Mouse (Mus musculus) erythroblast, adult 5-6 weeks (primary cell): ENCODE measurements around the gene Btk. TPM values are rescaled to one million over a fixed set of nuclear protein-coding genes. Genes with fewer than 3 reads are reported as not detected.

Experiments
- ATAC-seq: replicated peaks from 2 replicates; pipeline ENCODE4 v1.8.0; 2016; ENCODE audit warnings: moderate number of reproducible peaks, mild to moderate bottlenecking, moderate TSS enrichment, inconsistent platforms; ENCODE audit not compliant: poor library complexity, low FRiP score, severe bottlenecking
- total RNA-seq, 2 experiments: library from RNA; stranded (forward) in 1 of 2; stranded (reverse) in 1 of 2; fragments of 150-400 nt in 1 of 2; fragments of 200-764, 138-1000 nt in 1 of 2; gene quantifications; 2 replicates each; pipeline versions ENCODE4 v1.2.3 to v1.2.4; 2015 to 2017; ENCODE audit warnings: low replicate concordance in 2 of 2

Btk gene
- total RNA-seq, 2 experiments from 2014 or later: 14.2 to 16.4 TPM

DNA sequence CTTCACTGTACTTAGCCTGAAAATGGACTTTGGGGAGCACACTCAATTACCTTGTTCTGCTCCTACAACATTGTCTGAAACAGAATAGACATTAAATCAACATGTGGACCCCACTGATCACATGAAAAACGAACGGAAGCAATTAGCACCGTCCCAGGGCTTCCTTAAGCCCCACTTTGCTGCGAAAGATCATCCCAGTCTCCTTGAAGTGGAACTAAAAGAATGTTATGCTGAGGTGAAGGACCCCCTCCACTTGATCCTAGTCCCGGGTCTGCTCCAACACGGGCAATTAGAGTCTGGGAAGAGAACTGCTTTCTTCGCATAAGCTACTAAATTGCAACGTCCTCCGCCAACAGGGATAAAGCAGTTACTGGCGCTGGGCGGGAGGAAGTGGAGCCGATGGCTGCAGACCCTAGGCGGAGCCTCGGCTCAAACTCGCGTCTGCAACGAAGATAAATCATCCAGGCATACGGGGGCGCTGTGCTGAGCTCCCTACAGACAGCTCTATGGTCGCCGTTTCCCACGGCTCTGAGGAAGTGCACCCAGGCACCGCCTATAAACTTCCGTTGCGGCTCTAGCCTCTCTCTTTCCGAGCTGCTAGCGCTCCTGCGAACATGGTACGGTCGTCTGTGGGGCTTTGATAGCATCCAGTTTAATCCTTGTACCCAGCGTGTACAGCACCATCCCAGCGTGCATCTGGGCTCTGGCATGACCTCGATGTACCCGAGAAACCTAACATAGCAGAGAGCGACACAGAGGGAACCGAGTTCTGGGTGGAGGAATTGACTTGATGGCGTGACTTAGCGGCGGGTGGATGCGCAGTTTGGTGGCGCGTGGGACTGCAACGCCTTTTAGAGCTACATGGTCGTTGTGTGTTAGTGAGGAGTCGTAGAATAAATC is 2.0 kb upstream of the Btk start, which contains the start of gene Rpl36a:
Gene Rpl36a (plus strand): TSS at position 552 of the 900 bp plus-strand sequence.
- peak; percentile 96 for ATAC-seq

DNA sequence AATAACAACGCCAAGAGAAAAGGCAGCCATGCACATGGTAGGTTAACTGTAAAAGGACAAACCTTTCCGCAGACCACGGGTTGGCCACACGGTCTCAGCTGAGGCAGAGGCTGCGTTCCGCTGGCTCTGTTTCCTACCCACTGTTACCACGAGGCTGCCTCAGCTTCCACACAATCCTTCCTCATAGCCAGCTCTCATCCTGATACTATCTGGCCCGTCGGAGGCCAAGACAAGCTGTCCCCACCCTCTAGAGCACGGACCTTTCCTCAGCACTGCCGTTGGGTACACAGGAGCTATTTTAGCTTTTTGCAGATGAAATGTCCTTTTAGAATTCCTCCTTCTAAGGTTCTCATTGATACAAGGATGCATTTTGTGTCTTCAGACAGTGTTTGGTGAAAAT is 1.1 kb downstream of the Btk start:
- ATAC-seq: no peak

DNA sequence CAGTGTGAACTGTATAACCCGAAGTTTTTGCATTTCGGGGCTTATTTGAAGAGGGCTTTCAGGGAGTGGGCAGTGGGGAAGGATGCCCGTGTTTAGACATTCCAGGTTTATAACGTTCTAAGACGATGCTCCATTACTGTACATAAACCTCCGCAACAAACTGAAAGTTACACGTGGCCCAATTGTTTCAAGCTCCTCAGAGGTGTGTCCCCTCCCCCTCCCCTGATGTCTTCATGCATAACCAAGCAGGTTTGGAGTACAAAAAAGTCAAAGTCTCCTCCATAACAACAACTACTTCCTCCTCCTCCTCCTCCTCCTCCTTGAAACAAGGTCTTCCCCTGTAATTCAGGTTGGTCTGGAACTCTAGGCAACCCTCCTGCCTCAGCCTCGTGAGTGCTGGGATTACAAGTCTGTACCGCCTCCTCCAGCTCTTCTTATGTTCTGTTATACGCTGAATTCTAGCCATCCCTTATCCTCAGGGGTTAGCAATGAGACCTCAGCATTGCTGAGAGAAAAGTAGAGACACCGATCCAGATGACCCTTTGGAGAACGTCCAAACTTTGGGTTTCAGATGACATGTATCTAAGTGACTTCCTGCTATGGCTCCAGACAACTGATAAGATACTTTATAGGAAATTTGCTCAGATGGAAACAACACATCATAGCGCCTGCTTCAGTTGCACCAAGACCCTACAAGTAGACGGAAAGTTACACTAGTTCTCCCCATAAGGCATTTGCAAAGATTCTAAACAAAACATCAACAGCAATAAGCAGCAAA is 2.7 kb downstream of the Btk start:
- no peak for ATAC-seq

DNA sequence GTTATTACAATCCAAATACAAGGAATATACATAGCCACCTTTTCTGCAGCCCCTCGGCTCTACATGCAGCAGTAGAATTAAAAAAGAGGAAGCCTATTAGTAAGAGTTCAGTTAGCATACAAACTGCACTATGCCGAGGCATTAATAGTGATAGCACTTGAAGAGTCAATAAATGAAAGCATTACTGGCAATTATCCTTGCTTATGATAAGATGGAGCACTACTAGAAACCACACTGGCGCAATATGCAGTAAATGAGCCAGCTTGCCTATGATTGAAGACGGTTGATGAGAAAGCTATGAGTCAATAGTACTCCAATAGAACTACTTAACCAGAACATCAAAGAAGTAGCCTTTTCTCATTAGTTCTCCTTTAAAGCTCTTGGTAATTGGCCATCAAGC is 5.5 kb downstream of the Btk start:
- ATAC-seq: no peak

DNA sequence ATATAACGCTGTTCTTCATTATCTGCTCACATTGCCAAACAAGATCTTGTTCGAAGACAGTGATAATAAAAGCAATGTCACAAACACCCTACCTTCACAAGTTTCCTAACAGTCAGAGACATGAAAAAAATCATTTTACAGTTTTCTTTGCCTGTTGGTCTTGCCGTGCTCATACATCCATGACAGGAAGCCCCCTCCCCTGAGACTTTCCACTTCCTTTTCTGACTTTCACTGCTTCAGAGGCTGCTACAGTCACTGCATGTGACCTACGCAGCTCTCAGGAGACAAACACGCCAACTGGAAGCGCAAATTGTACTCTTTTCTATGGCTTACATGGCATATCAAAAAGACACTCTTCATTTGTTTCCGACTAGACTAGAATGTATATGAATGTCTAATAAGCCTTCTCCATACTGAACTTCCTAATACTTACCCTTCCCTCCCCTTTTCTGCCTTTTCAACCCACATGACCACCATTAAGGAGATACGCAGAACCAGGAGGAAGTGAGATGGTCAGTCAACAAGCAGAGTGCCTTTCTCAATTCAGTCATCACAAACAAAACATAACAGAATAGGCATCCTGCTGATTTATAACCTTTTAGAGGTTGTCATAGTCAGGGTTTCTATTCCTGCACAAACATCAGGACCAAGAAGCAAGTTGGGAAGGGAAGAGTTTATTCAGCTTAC is 16.7 kb downstream of the Btk start:
- no peak for ATAC-seq

DNA sequence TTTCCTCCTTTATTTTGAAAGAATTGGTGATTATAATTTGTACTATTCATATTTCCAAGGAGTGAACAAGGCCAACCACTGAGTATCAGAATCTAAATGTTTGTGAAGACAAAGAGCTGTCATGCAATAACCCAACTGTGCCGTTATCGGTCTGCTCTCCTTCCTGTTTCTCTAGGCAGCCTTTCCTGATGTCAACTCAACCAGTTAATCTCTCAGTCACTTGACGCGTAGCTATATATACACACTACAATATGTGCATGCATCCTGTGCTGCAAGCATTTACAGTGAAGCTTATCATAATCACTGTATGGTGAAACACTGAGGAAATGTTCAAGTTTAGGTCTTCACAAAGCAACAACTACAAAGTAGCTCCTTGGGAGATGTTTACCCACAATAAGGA is 19.0 kb downstream of the Btk start:
- ATAC-seq: no peak

DNA sequence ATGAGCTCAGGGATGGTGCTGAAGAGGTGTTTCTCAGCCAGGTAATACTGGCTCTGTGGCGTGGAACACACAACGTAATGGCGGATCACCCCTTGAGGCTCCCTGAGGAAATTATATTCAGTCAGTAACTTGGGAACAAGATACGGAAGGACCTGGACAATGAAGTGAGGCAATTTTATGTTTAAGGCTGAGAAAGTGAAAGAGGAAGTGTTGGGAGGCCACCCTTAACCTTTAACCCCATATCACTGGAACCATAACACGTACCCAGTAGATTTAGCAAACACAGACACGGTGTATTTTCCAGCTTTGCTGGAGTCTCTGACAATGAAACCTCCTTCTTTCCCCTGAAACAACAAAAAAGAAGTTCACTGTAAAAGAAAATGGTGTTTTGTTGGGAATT is 28.9 kb downstream of the Btk start:
- ATAC-seq: no peak

DNA sequence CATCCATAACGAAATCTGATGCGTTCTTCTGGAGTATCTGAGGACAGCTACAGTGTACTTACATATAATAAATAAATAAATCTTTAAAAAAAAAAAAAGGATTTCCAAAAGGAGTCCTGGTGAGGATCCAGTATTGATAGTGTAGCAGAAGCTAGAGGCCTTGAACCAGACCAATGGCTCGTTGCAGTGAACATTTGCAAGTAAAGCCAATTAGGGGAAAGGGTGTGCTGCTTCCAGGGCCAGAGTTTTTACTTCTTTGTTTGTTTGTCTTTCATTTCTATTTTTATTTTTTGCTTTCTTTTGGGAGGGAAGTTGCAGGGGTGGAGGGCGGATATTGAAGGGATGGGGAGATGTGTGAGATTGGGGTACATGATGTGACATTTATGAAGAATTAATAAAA is 30.0 kb downstream of the Btk start:
- ATAC-seq: no peak

DNA sequence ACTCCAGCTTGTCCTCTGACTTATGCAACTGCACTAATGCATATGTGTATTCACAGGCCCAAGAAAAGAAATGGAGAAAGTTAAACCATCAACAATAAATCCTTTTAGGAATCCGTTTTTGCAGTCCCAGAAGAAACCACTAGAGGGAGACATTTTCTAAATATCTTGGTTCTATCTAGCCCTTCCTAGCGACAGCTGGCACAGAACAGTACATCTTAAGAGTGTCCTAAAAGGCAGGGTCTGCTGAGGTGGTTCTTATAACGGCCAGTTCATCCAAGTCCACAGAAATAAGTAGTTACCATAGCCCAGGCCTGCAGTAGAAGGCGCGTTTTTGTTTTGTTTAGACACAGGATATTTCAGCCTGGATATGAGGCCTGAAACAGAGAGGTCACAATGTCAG is 32.5 kb downstream of the Btk start:
- peak; percentile 75; the same call in 1 of the 2 replicates for ATAC-seq

DNA sequence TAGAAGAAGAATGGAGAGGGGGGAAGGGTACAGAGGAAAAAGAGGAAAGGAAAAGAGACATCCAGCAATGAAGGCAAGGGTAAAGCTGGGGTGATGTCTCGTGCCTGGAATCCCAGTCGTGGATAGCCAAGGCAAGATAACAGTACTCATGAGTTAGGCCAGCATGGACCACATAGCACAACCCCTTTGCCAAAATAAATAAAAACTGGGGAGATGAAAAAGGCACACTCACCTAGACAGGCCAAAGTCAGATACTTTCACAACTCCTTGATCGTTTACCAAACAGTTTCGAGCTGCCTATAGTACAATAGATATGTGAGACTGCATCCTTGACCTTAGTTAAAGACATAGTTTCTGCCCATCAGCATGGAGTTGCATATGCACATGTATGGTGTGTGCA is 36.0 kb downstream of the Btk start:
- no peak for ATAC-seq

DNA sequence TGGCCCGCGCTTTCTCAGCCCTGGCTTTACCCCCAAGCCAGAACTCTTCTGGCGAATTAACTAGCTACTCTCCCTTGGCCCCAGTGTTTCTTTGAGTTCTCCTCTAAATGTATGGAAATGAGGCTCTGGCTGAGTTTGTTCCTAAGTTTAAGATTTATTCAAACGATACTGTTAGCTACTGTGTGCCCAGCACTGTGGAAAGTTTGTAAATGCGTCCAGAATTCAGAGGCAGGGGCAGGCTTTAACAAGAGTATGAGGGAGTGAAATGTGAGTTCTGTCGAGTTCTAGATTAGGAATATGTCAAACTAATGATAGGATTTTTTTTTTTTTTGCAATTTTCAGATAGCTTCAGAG is 41.4 kb downstream of the Btk start:
- ATAC-seq: no peak

DNA sequence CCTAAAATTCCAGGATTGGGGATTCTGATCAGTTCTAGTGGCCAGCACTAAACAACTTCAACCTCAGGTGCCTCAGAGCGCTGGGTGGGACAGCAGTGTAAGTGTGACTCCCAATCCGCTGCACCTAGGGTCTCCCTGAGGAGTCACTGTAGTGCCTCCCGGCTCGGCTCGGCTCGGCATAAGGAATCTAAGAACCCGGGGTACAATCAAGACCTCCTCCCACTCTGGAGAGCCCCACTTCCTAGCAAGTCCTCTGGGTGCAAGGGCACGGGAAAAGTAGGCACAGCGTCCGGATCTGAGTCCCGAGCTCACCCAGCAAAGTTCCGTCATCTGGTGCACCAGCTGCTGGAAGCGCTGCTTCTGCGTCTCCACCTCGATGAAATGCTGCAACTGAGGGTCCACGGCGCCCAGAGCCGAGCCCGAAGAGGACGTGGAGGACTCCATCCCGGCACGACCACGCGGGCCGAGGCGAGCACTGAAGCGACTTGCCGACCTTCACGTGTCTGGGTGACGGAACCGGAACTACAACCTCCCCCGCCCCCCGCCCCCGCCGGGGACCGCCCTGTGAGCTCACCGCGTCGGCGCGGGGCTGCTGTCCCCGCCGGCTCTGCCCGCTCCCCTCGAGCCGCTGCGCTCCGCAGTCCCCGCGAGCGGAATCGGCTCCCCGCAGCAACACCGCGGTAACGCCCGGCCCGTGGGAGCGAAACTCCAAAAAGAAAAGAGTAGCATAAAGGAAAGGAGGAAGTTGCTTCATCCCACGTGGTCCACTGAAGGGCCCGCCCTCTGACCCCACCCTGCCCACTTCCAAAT is 42.0 kb downstream of the Btk start, which contains the start of gene Timm8a1:
Gene Timm8a1 (minus strand): TSS at position 721 of the 810 bp plus-strand sequence.
- peak; percentile 80 for ATAC-seq

DNA sequence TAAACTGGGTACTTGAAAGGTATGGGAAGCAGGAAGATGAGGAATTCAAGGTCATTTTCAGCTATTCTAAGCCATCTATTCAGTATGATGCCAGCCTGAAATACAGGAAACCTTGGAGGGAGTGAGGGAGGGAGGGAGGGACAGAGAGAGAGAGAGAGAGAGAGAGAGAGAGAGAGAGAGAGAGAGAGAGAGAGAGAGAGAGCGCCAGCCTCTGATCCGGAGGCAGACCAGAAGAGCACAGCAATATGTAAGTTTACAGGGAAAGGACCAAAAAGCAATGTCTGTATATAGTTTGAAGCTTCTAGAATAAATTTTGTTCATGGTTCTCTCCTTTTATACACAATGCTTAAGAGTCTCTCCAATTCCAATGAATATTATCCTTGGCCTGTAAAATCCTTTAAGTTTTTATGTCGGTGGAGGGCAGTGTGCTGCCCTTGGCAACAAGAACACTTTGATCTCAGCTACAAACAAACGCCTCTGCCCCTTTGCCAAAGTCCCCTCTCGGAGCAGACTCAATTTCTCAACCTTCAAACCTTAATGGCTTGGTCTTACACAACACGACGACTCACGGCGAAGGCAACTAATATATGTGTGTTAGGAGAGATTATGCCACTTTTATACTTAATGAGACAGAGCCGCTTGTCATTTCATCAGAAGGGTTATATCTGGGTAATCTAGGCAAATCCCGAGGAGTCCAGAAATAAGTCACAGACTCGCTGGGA is 42.8 kb downstream of the Btk start:
- ATAC-seq: 0 out of 2 replicates have a peak, but pooled peaks have one; percentile 28

DNA sequence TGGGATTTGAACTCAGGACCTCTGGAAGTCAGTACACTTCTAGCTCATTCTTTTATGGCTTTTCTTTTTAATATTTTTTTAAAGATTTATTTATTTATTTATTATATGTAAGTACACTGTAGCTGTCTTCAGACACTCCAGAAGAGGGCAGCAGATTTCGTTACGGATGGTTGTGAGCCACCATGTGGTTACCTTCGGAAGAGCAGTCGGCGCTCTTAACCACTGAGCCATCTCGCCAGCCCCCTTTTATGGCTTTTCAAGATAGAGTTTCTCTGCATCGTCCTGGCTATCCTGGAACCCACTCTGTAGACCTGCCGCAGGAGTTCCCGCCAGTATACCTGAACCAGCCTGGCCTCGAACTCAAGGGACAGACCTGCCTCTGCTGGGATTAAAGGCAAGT is 43.6 kb downstream of the Btk start:
- peak; percentile 64 for ATAC-seq

DNA sequence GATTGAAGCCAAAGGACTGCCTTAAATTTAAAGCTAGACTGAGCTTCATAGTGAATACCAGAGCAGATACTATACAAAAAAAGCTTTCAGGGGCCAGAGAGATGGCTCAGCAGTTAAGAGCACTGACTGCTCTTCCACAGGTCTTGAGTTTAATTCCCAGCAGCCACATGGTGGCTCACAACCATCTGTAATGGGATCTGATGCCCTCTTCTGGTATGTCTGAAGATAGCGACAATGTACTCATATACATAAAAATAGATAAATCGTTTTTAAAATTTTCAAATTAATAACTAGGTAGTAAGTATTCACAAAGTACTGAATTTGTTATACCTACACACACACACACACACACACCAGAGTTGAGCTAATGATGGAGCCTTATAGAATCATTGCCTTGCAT is 50.0 kb downstream of the Btk start:
- ATAC-seq: no peak

DNA sequence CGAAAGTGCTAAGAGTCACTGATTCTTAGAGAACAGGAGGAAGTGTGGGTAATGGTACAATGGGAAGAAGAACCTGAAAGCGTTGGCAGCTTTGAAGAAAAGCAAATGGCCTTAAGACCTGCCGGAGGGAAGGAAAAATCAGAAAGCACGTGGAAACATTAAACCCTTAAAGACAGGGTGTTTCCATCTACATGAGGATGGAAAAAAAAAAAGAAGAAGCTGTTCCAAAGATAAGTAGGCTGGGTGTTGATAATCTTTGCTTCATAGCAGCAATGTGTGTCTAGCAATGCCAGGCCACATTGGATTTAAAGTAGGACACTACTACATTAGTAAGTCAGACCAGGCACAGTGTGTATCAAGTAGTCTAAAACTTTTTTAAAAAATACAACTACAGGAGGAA is 58.1 kb downstream of the Btk start:
- ATAC-seq: no peak

DNA sequence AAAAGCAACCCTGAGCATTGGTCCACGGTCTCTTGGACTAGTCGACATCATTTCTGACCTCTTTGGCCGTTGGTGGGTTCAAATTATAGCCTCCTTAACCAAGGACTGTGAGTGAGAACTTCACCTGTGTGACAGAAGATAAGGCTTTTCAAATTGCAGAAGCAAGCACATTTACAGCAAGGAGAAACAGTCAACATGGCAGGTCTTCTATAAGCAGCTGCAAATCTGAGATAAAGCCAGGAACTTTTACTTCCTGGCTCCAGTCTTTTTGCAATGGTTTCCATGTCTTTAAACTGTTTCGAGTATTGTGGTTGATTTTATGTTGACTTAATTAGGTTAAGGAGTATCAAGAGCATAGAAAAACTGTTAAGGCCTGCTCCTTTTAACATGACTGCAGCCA is 59.6 kb downstream of the Btk start:
- ATAC-seq: no peak

DNA sequence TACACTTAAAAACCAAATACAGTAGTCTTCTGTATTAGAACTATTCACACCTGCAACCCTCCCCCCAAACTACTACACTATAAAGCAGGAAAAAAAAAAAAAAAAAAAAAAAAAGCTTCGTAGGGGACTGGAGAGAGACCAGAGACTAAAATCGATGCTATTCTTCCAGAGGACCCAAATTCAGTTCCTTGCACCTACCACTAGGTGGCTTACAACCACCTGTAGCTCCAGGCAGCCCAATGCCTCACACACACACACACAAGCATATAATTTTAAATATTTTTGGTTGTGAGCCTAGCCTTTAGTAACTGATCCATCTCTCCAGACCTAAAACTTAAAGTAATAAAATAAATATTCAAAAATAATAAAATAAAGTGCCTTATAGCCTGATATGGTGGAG is 73.9 kb downstream of the Btk start:
- no peak for ATAC-seq

DNA sequence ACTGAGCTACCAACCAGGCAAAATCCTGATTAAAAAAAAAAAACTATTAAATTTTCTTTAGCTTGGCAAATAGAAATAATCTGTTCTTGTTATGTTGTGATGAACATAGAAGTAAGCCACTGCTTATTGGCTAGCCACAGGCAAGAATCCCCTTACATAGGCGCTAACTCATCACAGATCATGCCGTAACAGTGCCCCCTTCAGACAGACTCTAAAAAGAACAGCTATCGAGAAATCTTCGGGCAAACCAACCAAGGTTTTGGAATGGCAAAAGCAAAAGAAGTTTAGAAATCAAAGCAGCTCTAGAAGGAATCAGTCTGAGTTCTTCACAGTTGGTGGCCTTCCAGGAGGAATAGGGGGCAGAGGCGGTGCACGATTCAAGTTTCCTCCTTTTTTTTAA is 75.4 kb downstream of the Btk start:
- no peak for ATAC-seq
